Mouse (Mus musculus) liver, embryonic 12.5 days (tissue): ENCODE data around the gene Slc25a31. TPM values are rescaled to one million over a fixed set of nuclear protein-coding genes. Genes with fewer than 3 reads are reported as not detected.
A peak's percentile ranks its signal among the peaks of the same experiment; 100 is the strongest.

Experiments used
- ATAC-seq: fragments of 200-750 bp; cut with Nextera tagmentation; 2 replicates; pipeline ENCODE4 v1.8.0; 2017; ENCODE audit warnings: moderate number of reproducible peaks, mild to moderate bottlenecking, moderate library complexity
- H3K27ac ChIP-seq: fragments of 300-500 bp; sonication (generic); 2 replicates; pipeline ENCODE4 v1.5.1; 2016; ENCODE audit warnings: mild to moderate bottlenecking
- H3K27me3 ChIP-seq: fragments of 300-500 bp; sonication (generic); replicated peaks from 2 replicates; pipeline ENCODE4 v1.6.1; 2016; ENCODE audit warnings: mild to moderate bottlenecking, moderate library complexity
- H3K36me3 ChIP-seq: fragments of 300-500 bp; sonication (generic); 2 replicates; pipeline ENCODE4 v1.6.1; 2016; ENCODE audit warnings: mild to moderate bottlenecking, moderate library complexity
- H3K4me1 ChIP-seq: fragments of 300-500 bp; sonication (generic); 2 replicates; pipeline ENCODE4 v1.6.1; 2016
- H3K4me2 ChIP-seq: fragments of 300-500 bp; sonication (generic); 2 replicates; pipeline ENCODE4 v1.6.1; 2016; ENCODE audit warnings: mild to moderate bottlenecking, moderate library complexity
- H3K4me3 ChIP-seq: fragments of 300-500 bp; sonication (generic); 2 replicates; pipeline ENCODE4 v1.5.1; 2016; ENCODE audit warnings: mild to moderate bottlenecking, moderate library complexity
- H3K9ac ChIP-seq: fragments of 300-500 bp; sonication (generic); 2 replicates; pipeline ENCODE4 v1.6.1; 2016; ENCODE audit warnings: mild to moderate bottlenecking, moderate library complexity
- H3K9me3 ChIP-seq: fragments of 300-500 bp; sonication (generic); replicated peaks from 2 replicates; pipeline ENCODE4 v1.6.1; 2016; ENCODE audit warnings: mild to moderate bottlenecking, moderate library complexity
- WGBS: fragments of 180-500 bp; shearing (Covaris S2); methylation state at CpG from one replicate; pipeline ENCODE4 v1.1.7; 2016; ENCODE audit not compliant: insufficient replicate concordance; 5-methylcytosine and 5-hydroxymethylcytosine counted together
- polyA plus RNA-seq: library from polyadenylated mRNA; unstranded; fragments of >200 nt; fragmentation: Nextera tagmentation; extraction: Ambion mirVana; gene quantifications from 2 replicates; pipeline ENCODE4 v1.2.1, GENCODE M21; 2016

Slc25a31 gene
- polyA plus RNA-seq, 1 experiment from 2014 or later, result 0.13 TPM

- Histone ChIP-seq H3K27me3 (peaks cover 3% of the 10 kb centered on the region; the same call in 1 of the 2 replicates), H3K4me3 (peak within 1 kb of the TSS; percentile 95), H3K27ac (peak within 1 kb of the TSS; percentile 96), H3K36me3 (no peaks in the 10 kb centered on the region), H3K4me1 (peaks cover 17% of the 10 kb centered on the region), H3K4me2 (peak within 1 kb of the TSS; percentile 95), H3K9me3 (no peaks in the 10 kb centered on the region), H3K9ac (peak within 1 kb of the TSS; percentile 93)
- WGBS, result 30% methylated on average over 16 of the region's 16 CpGs
- no peak for ATAC-seq
Measured at GRCm38 (mm10) chr3:40744024-40744835, 35.6 kb downstream of the Slc25a31 start, which contains the start of gene Hspa4l. Gene Hspa4l, plus strand, starts transcription at chr3:40744495.

DNA sequence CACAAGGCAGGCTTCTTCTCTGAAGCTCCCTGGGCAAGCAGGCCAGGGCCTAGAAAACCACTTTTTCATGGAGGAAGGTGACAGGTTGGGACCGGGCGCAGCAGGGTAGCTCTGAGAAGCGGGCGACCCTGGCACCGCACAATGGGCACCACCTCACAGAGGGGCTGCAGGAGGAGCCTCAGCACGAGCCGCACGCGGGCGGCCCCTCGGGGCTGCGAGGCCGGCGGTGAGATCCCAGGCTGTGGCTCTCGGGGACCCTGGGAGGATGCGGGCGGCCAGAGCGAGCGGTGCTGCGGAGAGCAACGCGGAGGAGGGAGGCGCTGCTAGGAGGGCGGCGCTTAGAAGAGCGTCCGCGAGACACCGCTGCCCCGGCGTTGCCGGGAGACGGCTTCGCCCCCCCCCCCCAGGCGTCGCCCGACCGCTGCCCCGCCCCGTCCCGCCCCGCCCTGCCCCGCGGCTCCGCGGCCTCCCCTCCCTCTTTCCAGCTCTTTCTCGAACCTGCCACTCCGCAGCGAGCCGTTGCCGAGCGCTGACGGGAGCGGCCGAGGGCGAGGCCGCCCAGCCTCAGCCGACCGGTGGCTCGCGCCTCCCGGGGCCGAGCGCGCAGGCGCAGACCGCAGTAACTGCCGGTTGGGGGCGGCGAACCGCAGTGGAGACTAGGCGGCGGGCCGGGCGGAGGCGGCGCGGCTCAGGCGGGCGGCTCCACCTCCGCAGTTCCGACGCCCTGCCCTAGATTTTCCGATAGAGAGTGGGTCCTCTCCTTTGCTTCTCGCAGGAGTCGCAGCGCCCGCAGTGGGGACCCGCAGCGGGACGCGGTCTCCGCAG lies 36.4 kb downstream of the Slc25a31 start:
- H3K4me1 ChIP-seq, result peaks cover 17% of the 10 kb centered on the region
- H3K36me3 ChIP-seq, result no peaks in the 10 kb centered on the region
- peak overlapping the region; percentile 93 for H3K9ac ChIP-seq
- H3K4me3 ChIP-seq, result peak overlapping the region; percentile 95
- WGBS, result under 1% methylated on average over 78 of the region's 93 CpGs
- H3K9me3 ChIP-seq, result no peaks in the 10 kb centered on the region
- peak; percentile 94 for ATAC-seq
- peaks cover 3% of the 10 kb centered on the region; the same call in 1 of the 2 replicates for H3K27me3 ChIP-seq
- H3K27ac ChIP-seq, result peak overlapping the region; percentile 96
- peak overlapping the region; percentile 95 for H3K4me2 ChIP-seq

DNA sequence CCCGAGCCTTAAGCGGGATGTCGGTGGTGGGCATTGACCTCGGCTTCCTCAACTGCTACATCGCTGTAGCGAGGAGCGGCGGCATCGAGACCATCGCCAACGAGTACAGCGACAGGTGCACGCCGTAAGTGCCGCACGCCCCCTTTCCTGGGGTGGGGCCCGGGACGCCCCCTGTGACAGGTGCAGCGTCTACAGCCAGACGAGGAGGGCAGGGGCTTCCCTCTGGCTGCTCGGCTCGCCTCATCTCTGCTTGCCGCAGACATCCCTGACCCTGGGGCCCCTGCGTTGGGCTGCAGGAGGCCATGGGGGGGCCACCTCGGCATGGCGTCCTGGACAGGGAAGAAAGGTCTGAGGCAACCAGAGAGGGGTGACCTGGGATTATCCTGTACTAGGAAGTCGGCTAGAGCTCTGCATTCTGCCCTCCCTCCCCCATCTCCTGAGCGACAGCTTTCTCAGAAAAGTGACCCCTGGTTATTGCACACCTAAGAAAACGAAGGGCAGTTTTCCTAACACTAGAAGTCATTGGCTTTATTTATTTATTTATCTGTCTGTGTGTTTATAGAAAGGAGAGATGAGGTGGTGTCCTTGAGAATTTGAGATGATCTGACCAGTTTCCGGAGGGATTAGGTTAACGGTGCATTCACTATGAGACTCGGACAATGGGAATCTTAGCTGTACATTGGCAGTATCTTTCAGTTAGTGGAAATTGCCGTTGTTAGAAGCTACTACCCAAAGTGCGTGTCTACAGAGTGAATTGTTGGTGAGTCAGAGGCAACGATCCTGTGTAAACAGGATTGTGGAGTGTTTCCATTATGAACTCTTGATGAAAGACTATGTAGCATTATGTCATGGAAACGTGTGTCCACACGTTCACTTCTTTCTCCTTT lies 37.2 kb downstream of the Slc25a31 start:
- Histone ChIP-seq H3K4me2 (peak overlapping the region; percentile 95), H3K9me3 (no peaks in the 10 kb centered on the region), H3K27ac (peak overlapping the region; percentile 96), H3K4me3 (peak overlapping the region; percentile 95), H3K27me3 (peaks cover 3% of the 10 kb centered on the region; the same call in 1 of the 2 replicates), H3K36me3 (no peaks in the 10 kb centered on the region), H3K9ac (peak overlapping the region; percentile 93), H3K4me1 (peaks cover 17% of the 10 kb centered on the region)
- WGBS, result 4% methylated on average over 37 of the region's 37 CpGs
- ATAC-seq, result peak; percentile 22

DNA sequence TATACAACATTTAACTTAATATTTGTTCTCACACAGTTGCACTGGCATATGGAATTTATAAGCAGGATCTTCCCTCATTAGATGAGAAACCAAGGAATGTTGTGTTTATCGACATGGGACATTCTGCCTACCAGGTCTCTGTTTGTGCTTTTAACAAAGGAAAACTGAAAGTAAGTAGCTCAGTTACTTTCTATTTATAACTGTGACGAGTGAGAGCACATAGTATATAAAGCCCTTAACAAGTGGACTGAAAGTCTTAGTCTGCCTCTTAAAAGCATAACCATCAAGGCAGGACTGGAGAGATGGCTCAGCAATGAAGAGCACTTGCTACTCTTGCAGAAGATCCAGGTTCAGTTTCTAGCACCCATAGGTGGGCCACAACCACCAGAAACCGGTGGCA lies 52.1 kb downstream of the Slc25a31 start:
- Histone ChIP-seq H3K4me1 (no peaks in the 10 kb centered on the region), H3K9me3 (no peaks in the 10 kb centered on the region), H3K4me2 (no peak overlapping the region), H3K4me3 (no peak overlapping the region), H3K9ac (no peak overlapping the region), H3K27me3 (no peaks in the 10 kb centered on the region), H3K36me3 (peaks cover 58% of the 10 kb centered on the region), H3K27ac (no peak overlapping the region)
- no peak for ATAC-seq
- 78% methylated on average over 3 of the region's 3 CpGs for WGBS

GRCm38 (mm10) chr3:40761312-40761711 lies 52.7 kb downstream of the Slc25a31 start:
- no peak overlapping the region for H3K9ac ChIP-seq
- no peaks in the 10 kb centered on the region for H3K4me1 ChIP-seq
- H3K4me2 ChIP-seq, result no peak overlapping the region
- H3K9me3 ChIP-seq, result no peaks in the 10 kb centered on the region
- no peak overlapping the region for H3K27ac ChIP-seq
- ATAC-seq, result no peak
- H3K4me3 ChIP-seq, result no peak overlapping the region
- WGBS, result 85% methylated on average over 2 of the region's 2 CpGs
- peaks cover 57% of the 10 kb centered on the region for H3K36me3 ChIP-seq
- no peaks in the 10 kb centered on the region for H3K27me3 ChIP-seq

Other genes starting within 250 kb of the Slc25a31 start
- 1.2 and 2.0 TPM in 2 replicates for gene Intu, start 177.6 kb upstream of the Slc25a31 start, polyA plus RNA-seq
- 20.9 and 23.2 TPM in 2 replicates for gene Hspa4l, start 35.6 kb downstream of the Slc25a31 start, polyA plus RNA-seq
- gene Plk4, start 91.2 kb downstream of the Slc25a31 start, polyA plus RNA-seq, result 57.3 and 59.0 TPM in 2 replicates
- gene Mfsd8, start 138.0 kb downstream of the Slc25a31 start, polyA plus RNA-seq, result 5.7 and 6.1 TPM in 2 replicates
- gene Abhd18, start 138.1 kb downstream of the Slc25a31 start, polyA plus RNA-seq, result 4.2 and 4.4 TPM in 2 replicates
- 0.06 TPM in 1 of 2 replicates, not detected in the other for gene 1700034I23Rik, start 193.7 kb downstream of the Slc25a31 start, polyA plus RNA-seq
- 10.2 and 10.7 TPM in 2 replicates for gene Larp1b, start 241.0 kb downstream of the Slc25a31 start, polyA plus RNA-seq